Mouse (Mus musculus) testis, adult 2 months (tissue): Measurements from ENCODE around the gene Mrps18a.

Experiments used
- CTCF ChIP-seq: fragments of 200-500 bp; IDR thresholded peaks from 2 replicates; pipeline ENCODE4 v1.5.1; 2012; ENCODE audit warnings: low read depth, mild to moderate bottlenecking, inconsistent platforms, low read length, moderate library complexity; ENCODE audit not compliant: control insufficient read depth, insufficient read depth, insufficient replicate concordance
- POLR2A ChIP-seq: fragments of 200-500 bp; IDR thresholded peaks from 2 replicates; pipeline ENCODE4 v1.6.1; 2012; ENCODE audit warnings: low read depth, mild to moderate bottlenecking, inconsistent platforms, low read length, moderate library complexity; ENCODE audit not compliant: control insufficient read depth

- no peak for TF ChIP-seq CTCF
- no peak for TF ChIP-seq POLR2A
Observed at GRCm38 (mm10) chr17:46132862-46133261, 22.1 kb downstream of the Mrps18a start.
